Mouse (Mus musculus): ENCODE results near the gene Cct7. TPM values are rescaled to one million over a fixed set of nuclear protein-coding genes. Genes with fewer than 3 reads are reported as not detected.
"Not testable (repeated sequence)": the region's sequence is repeated elsewhere in the genome, so short reads cannot be mapped to it uniquely, and the experiment has no call there.

Gene Cct7
- total RNA-seq, 2 experiments from 2014 or later: 127 to 135 TPM

DNA sequence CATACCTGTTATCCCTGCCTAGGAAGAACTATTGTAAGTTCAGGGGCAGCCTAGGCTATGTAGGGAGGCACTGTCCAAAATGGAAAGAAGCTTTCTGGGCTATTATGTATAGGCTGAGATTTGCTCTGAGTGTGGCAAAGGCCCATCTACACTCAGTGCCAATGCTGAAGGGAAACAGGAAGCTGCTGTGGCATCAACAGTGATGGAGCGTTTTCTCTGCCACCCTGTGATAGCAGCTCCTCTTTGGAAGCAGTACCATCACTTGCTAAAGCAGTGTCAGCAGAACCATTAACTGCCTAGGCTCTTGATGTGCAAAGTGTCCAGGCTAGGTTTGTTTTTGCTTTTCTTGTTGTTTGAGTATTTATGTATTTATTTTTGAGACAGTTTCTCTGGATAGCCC lies 15.1 kb upstream of the Cct7 start:
- TF ChIP-seq CTCF (IDR thresholded peaks at IDR 0.05): no peak
- intact Hi-C loops (cut with DNase I): no loop called here
- no peak for DNase-seq
- Histone ChIP-seq H3K4me3 (no peak overlapping the region), H3K27ac (no peak overlapping the region)

DNA sequence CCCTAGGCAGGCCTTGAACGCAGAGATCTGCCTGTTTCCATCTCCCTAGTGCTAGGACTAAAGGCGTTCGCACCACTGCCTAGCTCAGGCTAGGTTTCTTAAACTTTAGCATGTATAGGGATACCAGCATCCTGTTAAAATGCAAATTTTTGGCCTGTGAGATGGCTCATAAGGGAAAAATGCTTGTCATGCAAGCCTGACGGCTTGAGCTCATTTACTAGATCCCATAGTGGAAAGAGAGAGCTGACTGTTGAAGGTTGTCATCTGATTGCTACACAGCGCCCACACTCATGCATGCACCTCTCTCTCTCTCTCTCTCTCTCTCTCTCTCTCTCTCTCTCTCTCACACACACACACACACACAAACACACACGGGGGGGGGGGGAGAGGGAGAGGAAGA lies 14.7 kb upstream of the Cct7 start:
- TF ChIP-seq CTCF (IDR thresholded peaks at IDR 0.05): no peak
- intact Hi-C loops (cut with DNase I): no loop called here
- Histone ChIP-seq H3K4me3 (no peak overlapping the region), H3K27ac (no peak overlapping the region)
- no peak for DNase-seq

DNA sequence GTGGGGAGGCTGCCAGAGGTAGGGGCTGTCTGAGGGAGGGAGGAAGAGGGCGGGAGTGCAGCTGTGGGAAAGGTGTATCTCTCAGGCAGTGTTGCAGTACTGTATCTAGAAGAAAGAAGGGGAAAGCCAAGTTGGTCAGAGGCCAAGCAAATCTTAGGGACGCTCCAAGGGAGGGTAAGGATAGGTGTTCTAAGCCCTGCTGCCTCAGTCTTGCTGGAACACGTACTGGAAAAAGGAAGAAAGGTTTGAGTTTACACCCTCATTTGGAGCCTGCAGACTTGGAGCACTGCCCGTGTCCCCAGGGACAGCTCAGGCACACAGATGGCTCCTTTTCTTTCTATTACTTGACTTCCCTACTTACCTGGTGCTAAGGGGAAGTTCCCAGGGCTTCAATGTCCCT lies 10.2 kb upstream of the Cct7 start:
- H3K27ac ChIP-seq: no peak overlapping the region
- DNase-seq: no peak
- intact Hi-C loops (cut with DNase I): no loop called here
- no peak overlapping the region for H3K4me3 ChIP-seq
- no peak for TF ChIP-seq CTCF (IDR thresholded peaks at IDR 0.05)

DNA sequence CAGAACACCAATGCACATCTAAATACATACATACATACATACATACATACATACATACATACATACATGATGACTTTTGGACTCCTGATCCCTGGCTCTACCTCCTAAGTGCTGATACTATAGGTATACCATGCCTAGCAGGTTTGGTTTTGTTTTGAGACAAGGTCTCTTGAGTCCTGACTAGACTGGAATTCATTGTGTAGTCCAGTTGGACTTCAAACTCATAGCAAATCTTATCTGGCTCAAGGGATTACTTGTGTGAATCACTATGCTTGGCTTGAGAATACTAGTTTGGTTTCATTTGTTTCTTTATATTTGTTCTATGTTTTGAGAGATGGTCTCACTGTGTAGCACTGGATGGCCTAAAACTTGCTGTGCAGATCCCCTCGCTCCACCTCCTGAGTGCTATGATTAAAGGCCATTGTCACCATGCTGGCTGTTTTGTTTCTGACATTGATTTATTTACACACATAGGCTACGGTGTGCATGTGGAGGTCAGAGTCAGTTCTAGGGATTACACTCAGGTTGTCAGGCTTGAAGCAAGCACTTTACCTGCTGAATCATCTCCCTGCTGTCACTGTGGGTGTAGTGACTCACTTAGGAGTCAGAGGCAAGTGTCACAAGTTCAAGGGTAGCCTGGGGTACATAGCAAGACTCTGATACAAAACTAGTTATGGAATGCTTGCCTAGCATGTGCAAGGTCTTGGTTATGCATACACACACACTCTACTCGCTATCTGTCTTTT lies 7.7 kb upstream of the Cct7 start:
- peak overlapping the region; percentile 56; the same call in 1 of the 2 replicates for H3K27ac ChIP-seq
- intact Hi-C loops (cut with DNase I): no loop called here
- TF ChIP-seq CTCF (IDR thresholded peaks at IDR 0.05): no peak
- no peak overlapping the region for H3K4me3 ChIP-seq
- no peak for DNase-seq

DNA sequence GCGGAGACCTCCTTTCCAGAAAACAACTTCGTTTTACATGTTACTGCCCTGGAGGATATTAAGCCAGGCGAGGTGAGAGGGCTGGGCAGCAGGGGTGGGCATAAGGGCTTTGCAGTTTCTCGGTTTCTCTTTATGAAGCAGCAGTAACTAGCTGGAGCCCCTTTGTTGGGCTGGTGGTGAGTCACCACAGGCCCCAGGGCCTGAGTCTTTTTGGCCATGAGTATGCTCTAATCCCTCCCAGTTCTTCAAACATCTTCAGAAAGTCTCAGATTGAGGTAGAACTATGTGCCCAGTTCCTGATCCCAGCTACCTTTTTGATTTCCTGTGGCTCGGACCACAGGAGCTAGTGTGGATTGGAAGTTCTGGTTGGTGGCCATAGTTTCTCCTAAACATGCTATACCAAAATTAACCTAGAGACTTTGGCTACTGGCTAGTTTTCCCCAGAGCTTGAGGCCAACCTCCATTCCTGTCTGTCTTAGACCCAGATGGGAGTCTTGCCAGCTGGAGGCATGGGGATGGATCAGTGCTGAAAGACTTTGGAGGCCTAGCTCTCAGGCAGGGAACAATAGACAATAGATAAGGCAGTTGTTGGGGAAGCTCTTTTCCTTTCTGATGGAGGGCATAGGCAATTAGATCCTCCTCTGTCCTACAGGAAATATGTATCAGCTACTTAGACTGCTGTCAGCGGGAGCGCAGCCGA lies 6.9 kb upstream of the Cct7 start:
- no peak for DNase-seq
- peak overlapping the region; percentile 56 for H3K27ac ChIP-seq
- intact Hi-C loops (cut with DNase I): no loop called here
- H3K4me3 ChIP-seq: no peak overlapping the region
- TF ChIP-seq CTCF (IDR thresholded peaks at IDR 0.05): no peak

DNA sequence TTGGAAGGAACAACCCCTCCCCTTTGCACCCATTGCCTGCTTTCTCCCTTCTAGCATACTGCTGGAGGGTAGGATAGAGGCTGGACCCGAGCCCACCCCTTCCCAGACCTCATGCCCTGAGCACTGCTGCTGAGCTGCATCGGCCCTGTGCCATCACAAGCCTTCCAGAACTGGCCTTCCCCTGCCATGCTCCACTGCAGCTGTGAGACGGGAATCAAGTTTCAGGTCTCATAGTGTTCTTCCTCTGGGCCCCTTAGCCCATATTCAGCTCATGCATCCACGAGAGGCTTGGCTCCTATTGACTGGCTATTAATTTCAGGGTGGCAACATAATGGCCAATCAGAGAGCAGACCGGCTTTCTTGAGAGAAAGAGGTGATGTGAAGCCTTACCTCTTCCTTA lies 6.0 kb upstream of the Cct7 start:
- DNase-seq: peak; percentile 68
- peak overlapping the region; percentile 56 for H3K27ac ChIP-seq
- intact Hi-C loops (cut with DNase I): no loop called here
- H3K4me3 ChIP-seq: no peak overlapping the region
- no peak for TF ChIP-seq CTCF (IDR thresholded peaks at IDR 0.05)

DNA sequence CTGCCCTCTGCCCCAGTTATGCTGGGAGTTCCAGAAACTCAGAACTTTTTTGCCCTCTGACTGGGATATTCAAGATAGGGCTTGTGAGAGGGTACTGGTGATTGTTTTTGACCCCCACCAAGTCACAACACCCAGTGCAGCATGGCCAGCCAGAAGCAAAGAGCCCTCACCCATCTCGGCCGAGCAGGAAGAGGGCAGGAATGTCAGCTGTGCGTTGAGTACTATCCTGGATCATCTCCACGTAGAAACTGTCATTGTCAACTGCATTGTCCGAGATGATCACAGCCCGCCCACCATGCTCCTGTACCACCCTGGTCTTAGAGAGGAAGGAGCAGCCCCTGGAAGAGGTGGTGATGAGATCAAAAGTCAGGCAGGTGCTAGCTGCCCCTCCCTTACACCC lies 4.0 kb upstream of the Cct7 start:
- intact Hi-C loops (cut with DNase I): no loop called here
- no peak for DNase-seq
- TF ChIP-seq CTCF (IDR thresholded peaks at IDR 0.05): no peak
- Histone ChIP-seq H3K27ac (no peak overlapping the region), H3K4me3 (no peak overlapping the region)

DNA sequence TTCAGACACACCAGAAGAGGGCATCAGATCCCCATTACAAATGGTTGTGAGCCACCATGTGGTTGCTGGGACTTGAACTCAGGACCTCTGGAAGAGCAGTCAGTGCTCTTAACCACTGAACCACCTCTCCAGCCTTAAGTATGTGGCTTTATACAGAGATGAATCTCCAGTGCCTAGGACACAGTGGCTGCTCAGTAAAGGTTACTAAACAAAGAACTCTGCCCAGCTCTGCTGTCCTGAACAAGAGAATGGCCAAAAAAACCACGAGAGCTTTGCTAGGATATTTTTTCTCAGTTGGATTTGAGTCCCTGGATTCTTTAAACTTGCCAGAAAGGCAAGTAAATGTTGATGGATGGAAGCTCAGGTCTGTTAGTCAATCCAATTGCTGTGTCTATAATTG lies 1.2 kb upstream of the Cct7 start:
- intact Hi-C loops (cut with DNase I): loop anchor here (2.0 to 5.0 kb wide), 2 partner anchors 117 to 512 kb away; partner anchors contain the start of genes Dusp11 and Sfxn5
- not testable (repeated sequence) for H3K27ac ChIP-seq, H3K4me3 ChIP-seq

DNA sequence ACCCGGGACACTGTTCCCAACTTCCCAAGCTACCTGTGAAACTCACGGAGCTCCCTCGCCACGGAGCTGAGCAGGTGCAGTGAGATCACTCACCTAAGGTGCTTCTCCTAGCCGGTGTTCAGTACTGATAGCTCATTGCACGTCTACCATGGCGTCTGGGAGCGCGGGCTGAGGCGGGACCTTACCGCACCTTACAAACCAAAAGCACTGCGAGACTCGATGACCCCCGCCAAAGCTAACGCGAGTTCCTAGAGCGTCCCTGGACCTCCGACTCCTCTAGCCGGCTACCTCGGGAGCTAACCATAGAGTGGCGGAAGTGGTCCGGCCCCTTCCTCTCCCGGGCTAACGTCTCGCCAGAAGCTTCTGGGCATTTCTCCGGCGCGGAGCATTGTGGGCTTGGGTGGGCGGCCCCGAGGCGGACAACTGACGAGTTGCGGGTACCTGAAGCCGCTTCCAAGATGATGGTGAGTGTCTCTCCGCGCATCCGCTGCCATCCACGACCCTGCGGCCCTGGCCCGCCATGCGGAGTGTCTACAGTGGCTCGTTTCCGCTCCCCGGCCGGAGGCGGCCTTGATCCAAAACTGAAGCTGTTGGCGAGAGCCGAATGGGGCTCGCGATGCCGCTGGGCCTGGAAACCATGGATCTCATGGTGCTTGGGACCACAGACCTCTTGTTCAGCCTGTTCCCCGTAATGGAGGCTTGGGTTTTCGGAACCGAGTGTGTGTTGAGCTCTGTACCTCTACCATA lies 523 bp downstream of the Cct7 start, which contains the start of gene Pradc1:
Gene Pradc1 (minus strand): TSS at position 307 of the 747 bp plus-strand sequence.
- peak; percentile 98 for DNase-seq
- peak within 1 kb of the TSS; percentile 98 for H3K27ac ChIP-seq
- TF ChIP-seq CTCF (IDR thresholded peaks at IDR 0.05): no peak
- intact Hi-C loops (cut with DNase I): loop anchor here (2.0 to 5.0 kb wide), 2 partner anchors 119 to 510 kb away; partner anchors contain the start of genes Dusp11 and Sfxn5
- peak within 1 kb of the TSS; percentile 73 for H3K4me3 ChIP-seq

More for the DNA sequence above, 1.2 kb upstream of the Cct7 start:
- DNase-seq: not testable (repeated sequence)

DNA sequence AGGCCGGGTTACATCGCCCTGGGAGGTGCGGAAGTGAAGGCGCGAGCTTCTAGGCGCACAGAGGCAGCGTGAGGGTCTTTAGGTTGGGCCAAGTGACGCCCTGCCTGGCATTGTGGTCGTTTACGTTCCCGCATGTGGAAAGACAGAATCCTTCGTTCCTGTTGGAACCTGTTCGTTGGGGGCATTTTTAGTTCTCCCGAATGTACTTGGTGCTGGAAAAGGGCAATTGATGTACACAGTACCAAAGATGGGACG lies 1.0 kb downstream of the Cct7 start:
- intact Hi-C loops (cut with DNase I): loop anchor here (5.0 kb wide), 1 partner anchor 510 kb away; the partner anchor contains the start of gene Dusp11
- Histone ChIP-seq H3K27ac (peak overlapping the region; percentile 98), H3K4me3 (peak overlapping the region; percentile 73)
- TF ChIP-seq CTCF (IDR thresholded peaks at IDR 0.05): no peak
- DNase-seq: no peak

DNA sequence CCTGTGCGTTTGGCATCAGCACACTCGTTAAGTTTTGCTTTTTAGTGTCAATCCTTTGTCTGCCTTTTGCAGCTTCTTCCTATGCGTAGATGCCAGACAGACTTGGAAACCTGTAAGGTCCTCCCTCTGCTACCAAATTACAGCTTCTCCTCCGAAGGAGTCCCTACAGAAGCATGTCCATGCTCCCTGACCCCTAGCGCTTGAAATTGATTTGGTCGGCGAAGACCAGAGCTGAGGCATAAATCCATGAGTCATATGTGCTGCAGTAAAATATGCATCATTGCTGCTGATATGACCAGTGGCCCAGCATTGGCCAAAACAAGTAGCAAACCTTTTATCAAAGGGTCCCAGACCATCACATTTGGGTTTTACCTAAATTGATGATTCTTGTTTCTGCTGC lies 1.5 kb downstream of the Cct7 start:
- H3K4me3 ChIP-seq: peak overlapping the region; percentile 73
- H3K27ac ChIP-seq: peak overlapping the region; percentile 98
- TF ChIP-seq CTCF (IDR thresholded peaks at IDR 0.05): no peak
- intact Hi-C loops (cut with DNase I): loop anchor here (5.0 kb wide), 1 partner anchor 509 kb away; the partner anchor contains the start of gene Dusp11
- no peak for DNase-seq

DNA sequence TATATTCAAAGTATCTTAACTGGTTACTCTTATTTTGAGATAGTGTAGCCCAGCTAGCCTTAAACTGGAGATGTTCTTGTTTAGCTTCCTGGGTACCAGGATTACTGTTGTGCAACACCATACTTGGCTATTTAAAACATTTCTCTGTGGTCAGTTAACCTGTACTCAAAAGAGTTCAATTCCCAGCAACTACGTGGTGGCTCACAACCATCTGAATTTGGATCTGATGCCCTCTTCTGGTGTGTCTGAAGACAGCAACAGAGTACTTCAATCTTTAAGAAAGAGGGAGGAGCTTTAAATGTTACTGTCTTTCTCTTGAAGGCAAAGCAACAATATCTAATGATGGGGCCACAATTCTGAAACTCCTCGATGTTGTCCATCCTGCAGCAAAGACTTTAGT lies 8.3 kb downstream of the Cct7 start:
- no peak for DNase-seq
- Histone ChIP-seq H3K4me3 (no peak overlapping the region), H3K27ac (no peak overlapping the region)
- TF ChIP-seq CTCF (IDR thresholded peaks at IDR 0.05): no peak
- intact Hi-C loops (cut with DNase I): no loop called here

DNA sequence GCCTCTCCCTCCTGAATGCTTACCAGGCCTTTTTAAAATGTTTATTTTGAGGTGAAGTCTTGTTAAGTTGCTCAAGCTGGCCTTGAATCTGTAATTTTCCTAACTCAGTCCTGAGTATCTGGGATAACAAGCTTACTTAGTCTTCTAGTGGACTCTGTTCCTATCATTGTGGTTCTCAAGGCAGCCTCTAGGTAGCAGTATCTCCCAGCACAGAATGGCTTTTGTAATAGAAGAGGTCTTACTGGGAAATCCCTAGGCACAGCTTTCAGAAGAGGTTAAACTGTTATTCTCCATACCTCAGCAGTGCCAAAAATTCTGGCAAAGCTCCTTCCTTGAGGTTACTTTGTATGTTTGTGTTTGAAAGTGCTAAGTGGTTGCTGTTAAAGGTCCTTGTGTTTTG lies 14.1 kb downstream of the Cct7 start:
- Histone ChIP-seq H3K4me3 (no peak overlapping the region), H3K27ac (no peak overlapping the region)
- no peak for DNase-seq
- intact Hi-C loops (cut with DNase I): no loop called here
- peak; percentile 21; the same call in 1 of the 2 replicates for TF ChIP-seq CTCF (IDR thresholded peaks at IDR 0.05)

Measured in gastrocnemius, adult 2 months (tissue).